Mouse (Mus musculus) induced T-regulatory cell, adult 2 months (primary cell): ENCODE results near the gene Tmem178.

Experiments used
- DNase-seq: peaks from one replicate; pipeline ENCODE4 v3.0.0-alpha.2; 2012; ENCODE audit warnings: low read depth

The Tmem178 gene

DNA sequence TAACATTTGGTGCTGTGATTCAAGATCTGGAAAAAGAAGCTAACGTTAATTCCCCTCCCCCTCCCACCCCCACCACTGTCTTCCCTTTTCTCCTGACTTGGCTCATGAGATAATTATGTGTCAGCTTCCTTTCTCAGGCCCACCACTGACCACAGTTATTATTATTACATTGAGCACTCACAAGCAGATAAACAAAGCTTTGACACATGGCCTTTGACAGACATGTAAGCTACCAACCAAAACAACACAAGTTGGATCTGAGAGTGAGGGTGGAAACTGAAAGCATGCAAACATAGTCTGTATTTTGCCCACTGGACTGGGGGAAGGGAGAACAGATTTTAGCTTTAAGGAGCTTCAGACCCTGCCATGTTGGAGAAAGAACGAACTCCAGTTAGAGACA, 52.8 kb downstream of the Tmem178 start:
- DNase-seq, result no peak

DNA sequence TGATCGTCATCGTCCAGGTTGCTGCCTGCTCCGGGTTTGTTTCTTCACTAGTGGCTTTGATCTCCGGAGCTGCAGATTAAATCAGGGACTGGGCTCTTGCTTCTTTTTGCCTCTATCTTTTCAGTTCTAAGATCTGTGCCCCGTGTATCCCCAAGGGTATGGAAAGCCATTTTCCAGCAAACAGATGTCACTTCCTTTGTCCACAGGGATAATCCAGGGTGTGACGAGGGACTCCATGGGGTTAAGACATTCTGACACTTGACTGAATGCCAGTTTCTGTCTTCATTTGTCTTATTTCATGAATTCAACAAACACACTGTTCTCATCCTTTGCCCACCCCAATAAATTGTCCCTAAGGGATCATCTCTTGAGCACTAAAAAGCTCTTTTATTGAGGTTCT, 54.5 kb downstream of the Tmem178 start:
- no peak for DNase-seq

DNA sequence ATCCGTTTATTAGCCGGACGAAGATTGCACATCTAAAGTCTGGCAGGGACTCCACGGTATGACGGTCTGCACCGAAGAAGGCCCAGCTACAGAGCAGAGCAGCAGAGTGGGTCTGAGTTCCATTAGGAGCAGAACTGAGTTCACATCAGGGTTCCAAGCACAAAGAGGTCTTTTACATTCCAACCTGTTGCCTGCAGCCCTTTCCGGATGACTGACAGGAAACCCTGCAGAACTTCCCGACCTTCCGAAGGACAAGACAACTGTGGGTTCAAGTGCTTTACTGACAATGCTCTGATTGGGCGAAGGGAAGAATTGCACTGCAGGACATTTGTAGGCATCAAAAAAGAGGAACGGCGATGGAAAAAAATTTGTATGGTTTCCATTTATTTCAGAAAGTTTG, 56.6 kb downstream of the Tmem178 start:
- DNase-seq, result no peak

DNA sequence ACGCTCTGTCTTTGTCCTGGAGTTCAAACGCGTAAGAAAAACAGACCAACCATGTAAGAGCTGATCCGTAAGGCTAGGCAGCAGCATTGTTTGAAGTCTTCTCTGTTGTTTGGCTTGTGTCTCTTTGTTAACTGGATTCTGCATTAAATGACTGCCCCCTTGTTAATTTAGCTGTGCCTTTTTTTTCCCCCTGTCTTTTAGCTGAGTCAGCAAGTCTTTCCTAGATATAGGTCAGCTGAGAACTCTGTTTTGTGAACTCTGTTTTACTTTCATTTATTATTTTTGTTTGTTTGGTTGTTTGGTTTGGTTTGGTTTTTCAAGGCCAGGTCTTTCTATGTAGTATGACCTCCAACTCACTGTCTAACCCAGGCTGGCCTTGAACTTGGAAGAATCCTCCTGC, 57.2 kb downstream of the Tmem178 start:
- DNase-seq, result no peak

DNA sequence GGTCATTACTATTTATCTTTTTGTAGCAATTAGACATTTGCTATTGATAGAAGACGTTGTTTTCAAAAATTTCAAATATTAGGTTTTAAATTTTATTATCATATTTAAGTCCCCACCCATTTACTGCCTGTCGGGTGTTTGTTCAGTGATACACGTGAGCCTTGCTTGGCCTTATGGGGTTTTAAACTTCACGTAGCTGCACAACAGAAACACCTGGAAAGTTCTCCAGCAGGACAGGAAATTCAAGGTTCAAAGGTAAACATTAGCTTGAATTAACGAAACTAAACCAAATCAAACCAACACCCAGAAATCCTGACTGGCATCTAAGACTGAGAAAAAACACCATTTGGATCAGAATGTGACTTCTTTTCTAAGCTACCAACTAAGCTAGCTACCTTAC, 57.7 kb downstream of the Tmem178 start:
- DNase-seq, result no peak

DNA sequence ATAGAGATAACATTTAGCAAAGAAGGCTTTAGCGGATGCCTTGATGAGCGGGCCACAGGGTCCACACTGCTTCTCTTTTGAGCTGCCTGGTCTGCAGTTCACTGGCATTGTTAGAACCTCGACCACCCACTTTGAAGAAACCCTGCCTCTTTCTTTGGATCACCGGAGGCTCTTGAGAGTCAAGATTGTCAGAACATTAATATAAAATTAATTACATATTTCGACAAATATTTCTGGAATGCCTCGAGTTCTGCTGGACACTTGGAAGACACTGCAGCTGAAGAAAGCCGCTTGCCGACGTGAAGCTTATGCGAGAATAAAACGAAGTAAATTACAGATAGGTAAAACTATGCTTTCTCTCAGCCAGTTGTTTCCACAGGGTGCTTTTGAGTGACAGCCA, 60.0 kb downstream of the Tmem178 start:
- no peak for DNase-seq

DNA sequence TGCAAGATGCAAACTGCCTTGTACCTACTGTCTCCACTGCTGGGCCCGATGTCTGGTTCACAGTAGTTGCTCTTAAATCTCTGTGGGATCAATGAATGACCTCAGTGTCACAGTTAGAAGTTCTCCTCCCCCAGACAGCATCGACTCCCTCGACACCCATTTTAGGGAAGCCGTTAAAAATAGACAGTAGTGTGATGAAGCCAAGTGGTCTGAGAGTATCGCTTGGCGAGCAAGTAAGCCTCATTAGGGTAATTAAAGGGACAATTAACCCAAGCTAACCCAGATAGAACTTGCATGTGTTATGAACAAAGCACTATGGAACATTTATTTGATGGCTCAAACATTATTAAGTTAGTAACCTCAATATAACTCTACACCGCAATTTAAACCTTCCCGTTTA, 60.9 kb downstream of the Tmem178 start:
- DNase-seq, result no peak

DNA sequence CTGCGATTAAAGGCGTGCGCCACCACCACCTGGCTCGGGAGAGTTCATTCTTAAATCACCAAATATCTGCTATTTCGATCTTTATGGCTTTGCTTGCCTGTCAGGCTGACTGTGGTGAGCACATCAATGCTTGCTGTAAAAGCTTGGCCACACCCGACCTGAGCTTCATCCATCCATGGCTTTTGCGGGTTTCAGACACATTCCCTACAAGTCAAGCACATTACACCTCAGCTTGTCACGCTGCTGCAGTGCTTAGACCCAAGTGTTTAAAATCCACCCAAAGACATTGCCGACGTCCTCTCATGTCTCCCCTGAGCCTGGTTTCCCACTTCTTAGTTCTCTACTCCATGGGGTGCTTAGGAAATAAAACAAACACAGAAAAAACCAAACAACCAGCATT, 64.7 kb downstream of the Tmem178 start:
- DNase-seq, result no peak

DNA sequence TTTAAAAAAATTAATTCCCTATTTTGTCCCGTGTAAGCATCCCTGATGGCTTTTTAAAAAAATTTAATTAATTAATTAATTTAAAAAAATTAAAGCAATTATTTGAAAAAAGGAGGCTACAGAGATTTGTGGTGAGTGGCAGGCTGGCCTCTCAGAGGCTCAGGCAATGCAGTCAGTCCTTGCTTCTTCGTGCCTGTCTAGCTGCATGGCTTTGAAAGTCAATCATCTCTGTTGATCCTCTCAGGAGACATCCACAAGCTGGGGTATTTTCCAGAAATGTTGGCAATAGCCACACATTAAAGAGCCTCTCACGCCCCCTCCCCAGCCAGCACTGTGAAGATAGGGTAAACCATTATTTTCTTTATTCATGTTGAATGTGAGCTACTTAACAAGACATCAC, 65.8 kb downstream of the Tmem178 start:
- no peak for DNase-seq

DNA sequence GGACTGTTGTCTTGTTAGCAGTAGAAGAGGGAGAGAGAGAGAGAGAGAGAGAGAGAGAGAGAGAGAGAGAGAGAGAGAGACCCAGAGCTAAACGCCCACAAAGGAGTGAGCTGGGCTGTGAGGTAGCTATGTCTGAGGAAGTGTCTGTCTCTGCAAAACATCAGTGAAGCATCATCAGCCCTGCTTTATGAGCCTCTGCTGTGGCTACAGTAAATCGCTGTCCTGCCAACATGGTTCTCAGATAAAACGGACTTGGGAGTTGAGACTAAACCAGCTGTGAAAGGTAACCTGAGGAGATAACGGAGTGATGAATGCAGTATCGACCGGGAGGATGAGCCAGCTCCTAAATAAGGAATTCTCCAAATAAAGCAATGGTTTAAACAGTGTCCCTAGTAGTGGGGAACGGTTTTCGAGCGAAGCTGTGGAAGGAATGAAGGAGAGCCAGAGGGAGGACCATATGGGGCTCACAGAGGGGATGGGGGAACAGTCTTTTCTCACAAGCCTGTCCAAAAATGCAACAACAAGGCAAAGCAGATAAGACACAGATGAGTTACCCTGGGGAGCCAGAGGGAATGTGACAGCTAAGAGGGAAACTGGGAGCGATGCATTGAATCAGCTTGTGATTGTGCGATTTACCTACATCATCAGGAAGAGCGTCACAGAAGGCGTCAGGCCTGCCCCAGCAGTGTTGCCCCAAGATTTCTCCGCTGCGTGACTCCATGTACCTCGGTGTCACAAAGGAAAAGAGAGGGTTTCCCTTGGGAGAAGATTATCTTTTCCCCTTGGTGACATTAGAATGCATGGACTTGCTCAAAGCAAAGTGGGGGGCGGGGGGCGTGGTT, 66.6 kb downstream of the Tmem178 start:
- no peak for DNase-seq

DNA sequence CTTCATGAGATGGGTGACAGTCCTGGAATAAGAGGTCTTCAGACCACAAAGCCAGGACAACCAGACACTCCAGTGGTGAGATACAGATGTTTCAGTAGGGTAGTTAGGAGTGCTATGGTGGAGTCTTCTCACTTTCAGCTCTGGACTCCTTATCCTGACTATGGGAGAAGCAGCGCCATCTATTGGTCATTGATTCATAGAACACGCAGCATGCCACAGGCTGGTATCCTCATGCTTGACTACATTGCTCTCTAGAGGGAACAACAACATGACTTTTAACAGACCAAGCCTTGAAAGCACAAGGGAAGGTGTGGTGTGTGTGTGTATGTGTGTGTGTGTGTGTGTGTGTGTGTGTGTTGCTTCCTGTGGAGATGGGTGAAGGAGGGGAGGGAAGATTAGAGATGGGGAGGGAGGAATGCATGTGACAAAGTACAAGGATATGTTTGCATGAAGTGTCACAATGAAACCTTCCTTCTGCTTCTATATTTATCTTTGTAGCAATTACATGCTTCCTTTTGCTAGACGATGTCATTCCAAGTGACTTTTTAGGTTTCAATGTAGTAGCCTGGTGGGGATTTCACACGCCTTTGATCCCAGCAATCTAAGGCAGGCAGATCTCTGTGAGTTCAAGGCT, 71.5 kb downstream of the Tmem178 start:
- peak; percentile 56 for DNase-seq

DNA sequence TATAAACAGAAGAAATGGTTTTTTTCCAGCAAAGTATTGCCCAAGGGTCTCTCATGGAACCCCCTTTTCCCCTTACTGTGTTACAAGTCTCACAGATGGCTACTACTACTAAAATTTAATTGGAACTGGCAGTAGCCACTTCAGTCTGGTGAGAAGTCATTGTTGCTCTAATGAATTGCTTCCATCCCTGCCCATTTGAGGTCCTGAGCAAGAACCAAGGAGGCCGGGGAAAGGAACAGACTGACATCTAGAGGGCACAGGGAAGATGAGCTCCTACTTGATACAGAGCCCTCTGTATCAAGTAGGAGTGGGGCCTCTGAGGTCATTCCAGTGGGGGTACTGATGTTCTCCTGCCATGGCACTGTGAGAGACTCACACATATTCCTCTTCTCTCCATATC, 72.7 kb downstream of the Tmem178 start:
- DNase-seq, result no peak

DNA sequence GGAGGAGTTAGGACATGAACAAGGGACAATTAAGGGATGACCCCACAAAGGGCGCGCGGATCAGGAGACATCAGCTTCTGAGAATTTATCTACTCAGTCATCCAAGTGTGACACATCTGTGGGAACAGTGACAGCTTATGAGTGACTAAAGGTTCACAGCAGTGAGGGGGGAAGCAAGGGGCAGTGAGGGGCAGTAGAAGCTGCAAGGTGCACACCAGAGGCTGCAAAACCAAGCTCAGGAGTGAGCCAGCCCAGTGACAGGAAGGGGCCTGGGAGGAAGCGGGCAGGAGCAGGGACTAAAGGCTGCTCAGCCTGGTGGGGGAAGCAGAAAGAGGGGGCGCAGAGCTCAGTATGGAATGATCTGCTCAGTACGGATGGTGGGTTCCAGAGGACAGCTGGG, 82.9 kb downstream of the Tmem178 start:
- DNase-seq, result no peak

DNA sequence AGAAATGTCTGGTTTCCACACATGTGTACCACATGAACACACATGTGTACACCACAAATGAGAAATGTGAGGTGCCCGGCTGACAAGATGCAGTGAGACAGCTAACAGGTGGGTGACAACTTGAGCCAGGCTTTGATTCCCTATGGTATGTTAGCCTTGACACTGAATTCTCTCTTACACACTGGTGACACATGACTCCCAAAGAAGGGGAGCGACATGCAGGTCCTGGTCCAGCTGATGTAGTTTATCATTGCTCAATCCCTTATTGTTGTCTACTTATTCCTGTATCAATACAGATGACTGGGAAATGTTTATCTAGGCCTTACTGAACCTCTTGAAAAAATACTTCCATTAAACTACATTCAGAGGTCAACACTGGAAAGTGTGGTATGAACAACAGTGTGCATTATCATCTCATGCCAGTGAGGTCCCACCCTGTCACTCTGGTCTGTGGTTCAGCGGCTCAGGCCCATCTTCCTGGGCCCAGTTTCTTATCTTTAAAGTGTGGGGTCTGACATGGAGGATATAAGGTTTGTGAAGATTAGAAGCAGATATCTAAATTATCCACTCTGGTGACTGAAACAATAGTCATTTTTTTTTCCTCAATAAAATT, 87.5 kb downstream of the Tmem178 start:
- DNase-seq, result no peak

DNA sequence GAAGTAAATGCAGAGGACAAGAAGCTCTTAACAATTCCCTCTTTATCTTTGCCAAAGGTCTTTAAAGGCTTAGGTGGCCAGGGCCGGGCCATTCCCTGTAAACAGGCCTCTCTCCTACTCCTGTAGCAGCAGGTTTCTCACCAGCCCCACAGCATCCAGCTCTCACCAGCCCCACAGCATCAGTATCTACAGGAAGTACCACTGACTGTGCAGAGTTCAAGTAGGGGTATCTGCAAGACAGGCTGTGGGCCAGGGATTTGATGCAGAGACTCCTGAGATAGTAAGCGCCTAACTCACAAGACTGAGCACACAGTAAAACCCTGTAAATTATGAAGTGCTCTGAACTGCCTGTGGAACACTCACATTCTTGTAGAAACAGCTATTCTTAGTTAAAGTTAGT, 88.5 kb downstream of the Tmem178 start:
- no peak for DNase-seq

DNA sequence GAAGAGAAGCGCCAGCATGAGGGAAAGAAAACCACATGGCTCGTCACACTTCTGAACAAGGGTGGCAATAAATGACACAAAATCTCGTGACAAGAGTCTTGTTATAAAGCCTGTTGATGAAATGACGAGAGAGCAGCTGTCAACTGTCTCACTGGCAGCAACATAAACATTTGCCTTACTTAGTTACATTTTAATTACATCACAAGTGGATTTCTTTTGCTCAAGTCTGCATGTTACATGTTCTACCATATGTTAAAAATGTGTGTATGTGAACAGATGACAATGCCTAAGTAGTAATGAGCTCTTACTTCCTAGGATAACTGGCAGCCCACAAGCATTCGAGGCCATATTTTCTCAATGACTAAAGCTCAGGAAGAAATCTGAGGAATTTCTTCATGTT, 90.9 kb downstream of the Tmem178 start:
- no peak for DNase-seq

DNA sequence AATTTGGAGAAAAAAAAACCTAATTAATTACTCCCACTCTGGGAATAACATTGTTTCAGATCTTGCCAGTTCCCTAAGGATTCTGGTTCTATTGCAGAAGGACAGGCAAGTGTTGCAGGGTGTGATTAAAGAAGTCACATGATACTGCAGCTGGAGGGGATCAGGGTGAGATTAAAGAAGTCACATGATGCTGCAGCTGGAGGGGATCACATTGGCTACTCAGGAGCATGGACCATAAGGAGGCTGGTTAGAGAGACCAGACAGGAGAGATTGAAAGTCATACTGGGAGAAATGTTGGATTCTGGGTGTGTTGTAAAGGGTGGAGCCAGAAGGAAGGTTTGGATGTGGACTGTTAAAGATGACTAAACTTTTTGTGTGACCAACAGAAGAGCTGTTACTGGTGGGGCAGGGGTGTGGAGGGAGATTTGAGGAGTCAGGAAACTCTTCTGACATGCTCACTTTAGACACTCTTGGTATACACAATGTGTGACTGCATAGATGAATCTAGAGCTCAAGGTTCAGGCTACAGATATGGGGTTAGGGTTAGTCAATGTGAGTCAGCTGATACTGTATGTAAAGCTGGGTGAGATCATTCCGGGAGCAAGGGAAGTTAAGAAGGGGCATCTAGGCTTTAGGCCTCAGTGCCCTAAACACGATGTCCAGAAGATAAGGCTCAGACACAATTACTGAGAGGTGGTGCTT, 94.4 kb downstream of the Tmem178 start:
- no peak for DNase-seq

DNA sequence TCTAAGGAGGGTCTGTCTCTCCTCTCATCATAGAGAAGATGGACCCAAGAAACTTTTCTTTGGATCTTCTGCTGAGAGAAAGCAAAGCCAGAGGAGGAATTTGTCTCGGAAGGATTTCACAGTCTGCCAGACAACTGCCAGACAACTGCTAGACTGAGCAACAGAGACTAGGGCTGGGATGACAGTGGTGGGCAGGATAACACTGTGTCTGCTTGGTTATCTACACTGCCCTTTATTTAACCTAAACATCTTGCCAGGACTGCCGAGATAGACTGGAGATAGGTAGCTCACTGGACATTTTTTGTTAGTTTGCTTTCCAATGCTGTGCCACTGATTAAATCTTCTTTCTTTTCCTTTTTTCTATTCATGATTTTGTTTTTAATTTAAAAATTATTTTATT, 97.2 kb downstream of the Tmem178 start:
- DNase-seq, result no peak

DNA sequence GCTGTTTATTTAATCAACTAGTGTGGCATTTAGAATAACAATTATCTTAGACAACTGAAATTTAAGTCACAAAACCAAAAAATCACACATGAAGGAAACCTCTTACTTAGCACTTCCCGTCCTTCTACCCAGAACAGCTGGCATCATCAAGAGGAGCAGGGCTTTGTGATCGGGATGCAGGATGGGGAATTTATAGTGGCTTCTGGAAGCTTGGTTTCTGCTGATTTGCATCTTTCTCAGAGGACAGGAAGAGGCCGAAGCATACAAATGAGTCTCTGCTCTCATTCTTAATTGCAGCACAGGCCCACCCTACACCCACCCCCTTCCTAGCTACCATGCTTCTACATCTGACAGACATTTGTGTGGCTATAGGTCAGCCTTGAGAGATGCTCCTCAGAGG, 99.9 kb downstream of the Tmem178 start:
- DNase-seq, result no peak

DNA sequence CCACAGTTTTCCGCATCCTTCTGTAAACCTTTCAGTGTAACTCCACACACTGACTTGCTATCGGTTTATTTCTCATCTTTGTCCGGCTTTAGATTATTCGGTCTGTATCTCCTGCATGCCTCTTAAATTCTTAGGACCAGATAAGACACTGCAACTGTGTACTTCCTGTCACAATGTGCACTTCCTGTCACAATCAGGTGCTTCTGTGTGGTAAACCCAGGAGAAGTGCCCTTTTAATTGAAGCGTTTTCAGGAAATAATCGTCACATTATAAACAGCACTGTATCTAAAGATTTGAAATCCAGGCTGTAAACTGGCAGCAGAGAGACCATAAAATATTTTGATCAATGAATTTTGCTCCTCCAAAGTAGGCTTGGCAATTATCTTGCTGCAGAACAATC, 100.7 kb downstream of the Tmem178 start:
- DNase-seq, result peak; percentile 40

DNA sequence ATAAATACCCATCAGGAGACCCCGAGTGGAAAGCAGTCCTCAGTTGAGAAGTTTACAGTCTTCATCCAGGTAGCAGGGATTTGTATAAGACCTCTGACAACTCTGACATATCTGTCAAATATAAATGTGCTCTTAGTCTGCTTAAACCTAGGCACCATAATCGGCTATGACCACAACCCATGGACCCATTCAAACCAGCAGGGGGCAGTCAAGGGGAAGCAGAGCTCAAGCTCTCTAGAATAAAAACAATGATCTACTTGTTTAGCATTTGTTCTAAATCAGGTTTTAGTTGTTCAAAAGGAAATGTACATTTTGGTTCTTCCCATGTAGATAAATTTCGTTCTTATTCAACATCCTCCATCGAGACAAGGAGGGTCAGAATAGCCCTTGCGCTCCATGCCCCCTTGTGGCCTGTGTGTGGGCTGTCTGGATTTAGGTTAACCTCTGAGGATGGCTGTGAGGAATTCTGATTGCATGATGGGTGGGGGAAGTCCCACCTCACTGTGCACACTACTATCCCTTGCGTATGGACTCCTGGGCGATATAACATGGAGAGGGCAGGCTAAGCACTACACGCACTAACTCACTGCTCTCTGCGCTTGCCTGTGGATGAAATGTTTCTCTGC, 101.2 kb downstream of the Tmem178 start:
- peak; percentile 76 for DNase-seq

DNA sequence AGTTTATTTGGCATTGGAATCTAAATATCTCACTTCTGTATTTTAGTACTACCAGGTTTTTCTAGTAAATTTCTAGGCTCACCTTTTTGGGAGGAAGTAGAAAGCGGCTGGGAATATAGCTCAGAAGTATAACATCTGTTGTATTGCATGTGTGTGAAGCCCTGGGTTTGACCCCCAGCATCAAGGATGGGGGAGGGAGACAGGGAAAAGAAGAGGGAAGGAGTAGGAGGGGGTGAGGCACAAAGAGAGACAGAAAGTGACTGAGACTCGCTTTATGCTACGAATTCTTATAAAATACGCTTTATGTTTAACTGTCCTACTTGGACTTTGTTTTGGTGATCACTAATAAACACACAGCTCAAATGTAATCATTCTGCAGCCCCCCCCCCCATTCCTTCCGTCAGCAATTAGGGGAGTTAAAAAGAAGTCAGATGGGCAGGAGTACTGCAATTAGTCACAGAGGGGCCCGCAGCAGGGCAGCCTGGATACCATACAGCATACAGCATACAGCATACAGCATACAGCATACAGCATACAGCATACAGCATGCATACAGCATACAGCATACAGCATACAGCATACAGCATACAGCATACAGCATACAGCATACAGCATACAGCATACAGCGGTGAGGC, 103.6 kb downstream of the Tmem178 start:
- DNase-seq, result no peak
